Mouse (Mus musculus) Patski (cell line): ENCODE data around the gene Doc2a. TPM values are rescaled to one million over a fixed set of nuclear protein-coding genes. Genes with fewer than 3 reads are reported as not detected.
"Not testable (repeated sequence)": the region's sequence is repeated elsewhere in the genome, so short reads cannot be mapped to it uniquely, and the experiment has no call there.

Source experiments
- ATAC-seq: fragments of 100-300 bp; one replicate; pipeline ENCODE4 v1.8.0; 2021
- CTCF ChIA-PET: fragments of 350-600 bp; sonication (Branson Sonifier 250); formaldehyde crosslinking; loops from one replicate; lab custom pipeline; 2022; ENCODE audit warnings: inconsistent platforms; lab: Charles Lee
- POLR2A ChIA-PET: fragments of 350-600 bp; sonication (Branson Sonifier 250); formaldehyde crosslinking; loops from one replicate; lab custom pipeline; 2022; ENCODE audit warnings: antibody characterized with exemption, inconsistent platforms; lab: Charles Lee
- DNase-seq: peaks from one replicate; pipeline ENCODE4 v3.0.0-alpha.2; 2011; ENCODE audit warnings: low read depth, low spot score
- H3K27me3 ChIP-seq: fragments of 371-371 bp; one replicate; pipeline ENCODE4 v1.5.1; 2021
- CTCF ChIP-seq: fragments of 100-300 bp; IDR thresholded peaks from one replicate; pipeline ENCODE4 v1.5.1; 2021
- in situ Hi-C: fragments of 300-500 bp; cut with MboI; formaldehyde crosslinking; loops from 3 replicates; pipeline ENCODE4 v1.11.1; 2018; ENCODE audit warnings: low pct_unique_long_range_greater_than_20kb, mixed read lengths
- polyA plus RNA-seq: library from polyadenylated mRNA; unstranded; gene quantifications from one replicate; pipeline ENCODE4 v1.2.3, GENCODE M21; 2021

Gene Doc2a
- polyA plus RNA-seq, 1 experiment from 2014 or later = not detected

GRCm38 (mm10) chr7:126896912-126897311, 49.7 kb downstream of the Doc2a start:
- in situ Hi-C loops = no loop called here
- ChIA-PET POLR2A (interaction anchor here (1.0 to 1.5 kb wide), 2 partner anchors 12 to 16 kb away, joined by 3 to 7 read pairs; partner anchors contain the start of gene Taok2), CTCF (no interaction called here)
- DNase-seq (no peak), ATAC-seq (no peak)
- H3K27me3 ChIP-seq = no peaks in the 10 kb centered on the region
- no peak for TF ChIP-seq CTCF

DNA sequence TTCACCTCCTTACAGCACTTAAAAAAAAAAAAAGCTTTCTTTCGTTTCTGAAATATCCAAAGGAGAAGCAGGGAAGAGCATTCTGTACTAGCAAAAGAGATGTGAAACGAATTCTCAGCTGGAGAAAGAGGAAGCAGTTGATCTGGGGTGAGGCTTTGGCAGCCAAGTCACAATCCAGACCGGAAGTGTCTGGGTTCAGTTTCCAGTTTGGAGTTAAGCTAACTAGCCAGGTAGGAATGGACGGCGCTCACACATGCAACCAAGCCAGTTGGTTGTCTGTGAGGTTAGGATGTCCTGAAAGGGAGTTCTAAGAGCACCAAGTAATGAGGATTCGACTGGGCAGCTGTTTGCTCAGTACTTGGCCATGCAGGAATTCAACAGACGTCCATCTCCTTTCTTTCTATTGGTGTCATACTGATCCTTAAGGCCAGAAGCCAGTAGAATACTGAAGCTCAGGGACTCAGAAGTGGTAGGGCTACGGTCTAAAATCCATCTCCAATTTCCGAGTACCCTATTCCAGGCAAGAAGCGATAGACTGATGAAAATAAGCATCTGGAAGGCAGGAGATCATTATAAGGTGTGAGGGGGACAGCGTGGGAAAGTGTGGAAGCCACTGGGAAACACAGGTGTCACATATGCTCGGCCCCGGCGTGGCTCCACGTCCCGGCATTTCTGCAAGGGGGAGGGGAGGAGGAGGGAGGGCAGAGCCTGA, 50.3 kb downstream of the Doc2a start:
- ChIA-PET POLR2A (interaction anchor here (0.6 to 1.5 kb wide), 5 partner anchors 13 to 33 kb away, joined by 3 to 7 read pairs (median 3); partner anchors contain the start of gene Taok2), CTCF (no interaction called here)
- no peaks in the 10 kb centered on the region for H3K27me3 ChIP-seq
- in situ Hi-C loops = no loop called here
- DNase-seq (no peak), ATAC-seq (no peak)
- TF ChIP-seq CTCF = no peak

- no peak for TF ChIP-seq CTCF
- DNase-seq = peak; percentile 61
- ChIA-PET CTCF (no interaction called here), POLR2A (interaction anchor here (0.6 to 1.5 kb wide), 2 partner anchors 13 to 422 kb away, joined by 3 to 7 read pairs; partner anchors contain the start of gene Taok2)
- H3K27me3 ChIP-seq = no peaks in the 10 kb centered on the region
- ATAC-seq = peak; percentile 85
- in situ Hi-C loops = no loop called here
Measured at GRCm38 (mm10) chr7:126898102-126898990, 51.1 kb downstream of the Doc2a start.

- CTCF ChIA-PET, ATAC-seq, DNase-seq, H3K27me3 ChIP-seq, in situ Hi-C loops: not testable (repeated sequence)
- POLR2A ChIA-PET = interaction anchor here (0.7 kb wide), 1 partner anchor 29 kb away, joined by 4 read pairs; the partner anchor contains the start of gene Kctd13
Measured at GRCm38 (mm10) chr7:126899781-126900180, 52.6 kb downstream of the Doc2a start.

Other genes starting within 250 kb of the Doc2a start
- gene Nupr1, start 216.6 kb upstream of the Doc2a start, polyA plus RNA-seq = 138 TPM
- gene Sgf29, start 198.1 kb upstream of the Doc2a start, polyA plus RNA-seq = 21.1 TPM
- 0.62 TPM for gene Sult1a1, start 171.0 kb upstream of the Doc2a start, polyA plus RNA-seq
- gene Bola2, start 152.0 kb upstream of the Doc2a start, polyA plus RNA-seq = 102 TPM
- 14.8 TPM for gene Slx1b, start 151.6 kb upstream of the Doc2a start, polyA plus RNA-seq
- gene Coro1a, start 139.6 kb upstream of the Doc2a start, polyA plus RNA-seq = 1.3 TPM
- gene Mapk3, start 87.8 kb upstream of the Doc2a start, polyA plus RNA-seq = 122 TPM
- gene Gdpd3, start 81.1 kb upstream of the Doc2a start, polyA plus RNA-seq = 3.0 TPM
- gene Ypel3, start 70.5 kb upstream of the Doc2a start, polyA plus RNA-seq = 109 TPM
- gene Tbx6, start 65.9 kb upstream of the Doc2a start, polyA plus RNA-seq = 0.49 TPM
- 94.3 TPM for gene Ppp4c, start 54.9 kb upstream of the Doc2a start, polyA plus RNA-seq
- gene Fam57b, start 49.7 kb upstream of the Doc2a start, polyA plus RNA-seq = 1.3 TPM
- gene 4930451I11Rik, start 15.8 kb upstream of the Doc2a start, polyA plus RNA-seq = not detected
- 58.5 TPM for gene Hirip3, start 14.6 kb downstream of the Doc2a start, polyA plus RNA-seq
- gene Ino80e, start 15.0 kb downstream of the Doc2a start, polyA plus RNA-seq = 67.7 TPM
- 66.0 TPM for gene Taok2, start 37.3 kb downstream of the Doc2a start, polyA plus RNA-seq
- 48.0 TPM for gene Tmem219, start 75.5 kb downstream of the Doc2a start, polyA plus RNA-seq
- 14.0 TPM for gene Kctd13, start 81.5 kb downstream of the Doc2a start, polyA plus RNA-seq
- not detected for gene Asphd1, start 102.2 kb downstream of the Doc2a start, polyA plus RNA-seq
- gene Sez6l2, start 103.1 kb downstream of the Doc2a start, polyA plus RNA-seq = 0.08 TPM
- 143 TPM for gene Cdipt, start 128.5 kb downstream of the Doc2a start, polyA plus RNA-seq
- 1.3 TPM for gene Cdiptos, start 128.7 kb downstream of the Doc2a start, polyA plus RNA-seq
- 104 TPM for gene Mvp, start 167.2 kb downstream of the Doc2a start, polyA plus RNA-seq
- 0.33 TPM for gene Pagr1b, start 169.1 kb downstream of the Doc2a start, polyA plus RNA-seq
- gene Pagr1a, start 169.9 kb downstream of the Doc2a start, polyA plus RNA-seq = 17.5 TPM
- gene Gm42742, start 173.7 kb downstream of the Doc2a start, polyA plus RNA-seq = 39.5 TPM
- gene Prrt2, start 173.8 kb downstream of the Doc2a start, polyA plus RNA-seq = 0.36 TPM
- 139 TPM for gene Maz, start 179.6 kb downstream of the Doc2a start, polyA plus RNA-seq
- gene Kif22, start 195.1 kb downstream of the Doc2a start, polyA plus RNA-seq = 47.3 TPM
- not detected for gene Zg16, start 239.9 kb downstream of the Doc2a start, polyA plus RNA-seq
- gene AI467606, start 243.9 kb downstream of the Doc2a start, polyA plus RNA-seq = 0.71 TPM